Mouse (Mus musculus): ENCODE results near the gene Ppp1r14a. TPM values are rescaled to one million over a fixed set of nuclear protein-coding genes. Genes with fewer than 3 reads are reported as not detected.

Ppp1r14a gene
- polyA plus RNA-seq (2014; fragmentation: Nextera tagmentation; extraction: Ambion mirVana): 0.94 and 3.9 TPM in 2 replicates

DNA sequence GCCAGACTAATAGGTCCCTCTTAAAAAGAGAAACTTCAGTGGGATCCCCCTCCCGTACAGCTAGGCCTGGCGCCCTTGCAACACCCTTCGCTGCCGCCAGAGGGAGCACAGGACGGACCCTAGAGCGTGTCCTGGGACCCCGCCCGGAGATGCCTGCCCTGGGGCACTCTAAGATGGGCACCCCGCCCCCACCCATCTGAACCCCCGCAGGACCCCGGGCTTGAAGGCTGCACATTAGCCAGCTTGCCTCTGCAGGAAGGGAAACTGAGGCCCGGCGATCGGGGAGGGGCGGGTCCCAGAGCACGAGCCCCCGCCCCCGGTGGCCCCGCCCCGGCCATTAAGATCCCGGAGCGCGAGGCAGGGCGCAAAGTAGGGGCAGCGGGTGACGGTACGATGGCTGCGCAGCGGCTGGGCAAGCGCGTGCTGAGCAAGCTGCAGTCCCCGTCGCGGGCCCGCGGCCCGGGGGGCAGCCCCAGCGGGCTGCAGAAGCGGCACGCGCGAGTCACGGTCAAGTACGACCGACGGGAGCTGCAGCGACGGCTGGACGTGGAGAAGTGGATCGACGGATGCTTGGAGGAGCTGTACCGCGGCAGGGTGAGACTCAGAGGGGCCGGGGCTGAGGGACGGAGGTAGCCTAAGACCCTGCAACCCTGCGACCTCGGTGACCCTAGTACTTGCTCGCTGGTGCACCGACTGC lies at the start of gene Ppp1r14a:
Gene Ppp1r14a, plus strand, starts transcription at position 367 of the 697 bp plus-strand sequence.
- ATAC-seq (ENCODE audit: low FRiP score, low TSS enrichment) (no peak), DNase-seq (peak; percentile 80)
- H3K27me3 ChIP-seq (ENCODE audit: control insufficient read depth, insufficient read depth, low read length): no peaks in the 10 kb centered on the region
- peak within 1 kb of the TSS; percentile 45 for H3K4me3 ChIP-seq (replicated peaks; ENCODE audit: low read depth, low read length)
- peaks cover 11% of the 10 kb centered on the region; the same call in 1 of the 2 replicates for H3K4me1 ChIP-seq (ENCODE audit: control insufficient read depth, insufficient read depth, low read length)
- whole genome bisulfite sequencing: under 1% methylated on average over 59 of the region's 59 CpGs
- no peaks in the 10 kb centered on the region for H3K36me3 ChIP-seq (ENCODE audit: control insufficient read depth, insufficient read depth, low read length)
- H3K9me3 ChIP-seq (ENCODE audit: control insufficient read depth, low read length): no peaks in the 10 kb centered on the region
- no peak within 1 kb of the TSS for H3K27ac ChIP-seq (replicated peaks; ENCODE audit: low read depth, low read length)
- H3K9ac ChIP-seq (replicated peaks; ENCODE audit: low read length): peak within 1 kb of the TSS; percentile 43
- H3K4me2 ChIP-seq (ENCODE audit: low read length): peak within 1 kb of the TSS; percentile 92

DNA sequence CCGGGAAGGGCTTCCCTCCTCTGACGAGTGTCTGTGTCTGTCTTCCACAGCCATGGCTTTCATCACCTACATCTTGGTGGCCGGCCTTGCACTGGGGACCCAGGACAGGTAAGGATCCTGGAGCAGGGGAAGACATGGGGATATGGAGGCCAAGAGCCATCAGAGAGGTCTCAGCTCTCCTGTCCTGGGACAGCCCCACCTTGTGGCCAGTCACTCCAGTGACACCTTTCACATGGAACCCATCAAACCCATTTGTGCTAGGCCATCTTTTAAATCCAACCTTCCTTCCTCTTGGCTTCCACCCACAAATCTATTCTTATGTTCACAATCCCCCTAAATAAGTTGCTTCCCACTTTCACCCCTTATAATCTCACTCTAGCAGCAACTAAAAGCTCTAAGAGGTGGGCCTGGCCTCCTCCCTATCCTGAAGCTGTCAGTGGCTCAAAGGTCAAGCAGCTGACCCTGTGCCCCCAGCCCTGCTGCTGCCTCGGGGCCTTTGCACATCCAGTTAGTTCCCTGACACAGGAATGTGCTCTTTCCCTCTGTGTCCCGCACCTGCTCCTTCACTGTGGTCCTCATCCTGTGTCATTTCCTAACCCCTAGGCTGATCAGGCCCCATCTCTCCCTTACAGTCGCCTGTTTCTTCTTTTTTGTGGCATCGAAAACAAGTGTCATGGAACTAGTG lies 44.2 kb upstream of the Ppp1r14a start:
- no peaks in the 10 kb centered on the region for H3K9me3 ChIP-seq (ENCODE audit: control insufficient read depth, low read length)
- peaks cover 17% of the 10 kb centered on the region for H3K27me3 ChIP-seq (ENCODE audit: control insufficient read depth, insufficient read depth, low read length)
- no peak overlapping the region for H3K27ac ChIP-seq (replicated peaks; ENCODE audit: low read depth, low read length)
- ATAC-seq (ENCODE audit: low FRiP score, low TSS enrichment): no peak
- no peak overlapping the region for H3K4me2 ChIP-seq (ENCODE audit: low read length)
- H3K4me3 ChIP-seq (replicated peaks; ENCODE audit: low read depth, low read length): no peak overlapping the region
- peak; percentile 28 for DNase-seq
- peaks cover 17% of the 10 kb centered on the region for H3K36me3 ChIP-seq (ENCODE audit: control insufficient read depth, insufficient read depth, low read length)
- WGBS: 84% methylated on average over 7 of the region's 7 CpGs
- H3K9ac ChIP-seq (replicated peaks; ENCODE audit: low read length): no peak overlapping the region
- H3K4me1 ChIP-seq (ENCODE audit: control insufficient read depth, insufficient read depth, low read length): no peaks in the 10 kb centered on the region

DNA sequence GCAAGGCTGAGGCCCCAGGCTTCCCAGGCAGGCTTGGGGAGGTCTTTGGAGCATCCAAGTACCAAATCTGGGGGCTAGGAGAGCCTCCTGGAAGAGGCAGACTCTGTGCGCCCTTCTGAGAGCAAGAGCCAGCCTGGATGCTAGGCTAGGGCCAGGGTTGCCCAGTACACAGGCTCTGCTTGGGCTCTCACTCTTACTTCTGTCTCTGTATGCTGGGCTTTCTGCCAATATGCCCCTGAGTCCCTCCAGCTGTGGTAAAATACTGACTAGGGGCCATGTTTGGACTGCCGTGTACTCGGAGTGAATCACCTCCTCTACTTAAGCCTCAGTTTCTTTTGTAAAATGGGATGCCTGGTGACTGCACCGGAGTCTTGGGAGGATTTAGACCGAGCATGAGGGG lies 43.1 kb upstream of the Ppp1r14a start:
- no peak for ATAC-seq (ENCODE audit: low FRiP score, low TSS enrichment)
- peaks cover 17% of the 10 kb centered on the region for H3K36me3 ChIP-seq (ENCODE audit: control insufficient read depth, insufficient read depth, low read length)
- no peak overlapping the region for H3K9ac ChIP-seq (replicated peaks; ENCODE audit: low read length)
- H3K4me1 ChIP-seq (ENCODE audit: control insufficient read depth, insufficient read depth, low read length): no peaks in the 10 kb centered on the region
- peaks cover 17% of the 10 kb centered on the region for H3K27me3 ChIP-seq (ENCODE audit: control insufficient read depth, insufficient read depth, low read length)
- no peak for DNase-seq
- 92% methylated on average over 5 of the region's 5 CpGs for WGBS
- no peak overlapping the region for H3K4me2 ChIP-seq (ENCODE audit: low read length)
- H3K27ac ChIP-seq (replicated peaks; ENCODE audit: low read depth, low read length): no peak overlapping the region
- H3K9me3 ChIP-seq (ENCODE audit: control insufficient read depth, low read length): no peaks in the 10 kb centered on the region
- H3K4me3 ChIP-seq (replicated peaks; ENCODE audit: low read depth, low read length): no peak overlapping the region

DNA sequence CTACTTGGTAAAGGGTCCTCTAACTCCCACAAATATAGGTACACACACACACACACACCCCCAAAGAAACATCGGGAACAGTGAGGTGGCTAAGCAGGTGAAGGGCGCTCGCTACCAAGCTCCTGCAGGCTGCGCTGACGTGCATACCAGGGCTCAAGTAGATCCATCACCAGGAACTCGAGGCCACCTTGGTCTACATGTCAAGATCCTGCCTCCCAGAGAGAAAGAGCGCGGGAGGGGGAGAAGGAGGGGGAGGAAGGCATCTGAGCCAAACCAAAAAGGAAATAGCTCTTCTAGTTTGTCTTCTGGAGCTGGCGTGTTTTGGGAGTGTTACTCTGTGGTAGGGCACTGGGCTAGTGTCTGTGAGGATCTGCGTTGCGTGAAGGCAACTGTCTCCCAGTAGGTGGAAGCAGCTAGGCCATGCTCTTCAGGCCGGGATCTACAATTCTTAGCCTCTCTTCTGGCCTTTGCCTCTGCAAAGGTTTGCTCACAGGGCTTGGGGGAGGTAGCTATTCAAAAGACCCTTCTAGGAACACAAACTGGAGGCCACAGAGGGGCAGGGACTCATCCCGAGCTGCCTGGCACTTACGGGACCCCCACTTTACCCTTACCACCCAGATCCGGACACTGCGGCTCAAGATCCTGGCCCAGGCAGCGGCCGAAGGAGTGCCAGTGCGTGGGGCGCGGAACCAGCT lies 42.3 kb upstream of the Ppp1r14a start:
- DNase-seq: no peak
- Histone ChIP-seq H3K9me3 (ENCODE audit: control insufficient read depth, low read length) (no peaks in the 10 kb centered on the region), H3K27ac (replicated peaks; ENCODE audit: low read depth, low read length) (no peak overlapping the region), H3K4me2 (ENCODE audit: low read length) (no peak overlapping the region), H3K4me3 (replicated peaks; ENCODE audit: low read depth, low read length) (no peak overlapping the region), H3K4me1 (ENCODE audit: control insufficient read depth, insufficient read depth, low read length) (no peaks in the 10 kb centered on the region), H3K27me3 (ENCODE audit: control insufficient read depth, insufficient read depth, low read length) (peaks cover 17% of the 10 kb centered on the region), H3K36me3 (ENCODE audit: control insufficient read depth, insufficient read depth, low read length) (peaks cover 17% of the 10 kb centered on the region), H3K9ac (replicated peaks; ENCODE audit: low read length) (no peak overlapping the region)
- no peak for ATAC-seq (ENCODE audit: low FRiP score, low TSS enrichment)
- WGBS: 88% methylated on average over 21 of the region's 21 CpGs

DNA sequence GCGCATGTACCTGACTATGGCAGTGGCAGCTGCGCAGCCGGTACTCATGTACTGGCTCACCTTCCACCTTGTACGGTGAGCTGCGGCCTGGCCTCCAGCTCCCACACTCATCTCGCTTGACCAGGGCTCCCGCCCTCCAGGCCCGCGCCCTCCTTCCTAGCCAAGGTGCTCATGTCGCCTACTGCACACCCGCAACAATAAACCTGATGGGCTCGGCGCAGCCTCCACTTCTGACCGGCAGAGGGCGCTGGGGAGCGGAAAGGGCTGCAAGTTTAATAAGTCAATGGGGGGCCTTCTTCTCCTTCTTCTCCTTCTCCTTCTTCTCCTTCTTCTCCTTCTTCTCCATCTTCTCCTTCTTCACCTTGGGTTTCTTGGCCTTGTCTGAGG lies 41.8 kb upstream of the Ppp1r14a start:
- H3K27me3 ChIP-seq (ENCODE audit: control insufficient read depth, insufficient read depth, low read length): peaks cover 17% of the 10 kb centered on the region
- no peaks in the 10 kb centered on the region for H3K4me1 ChIP-seq (ENCODE audit: control insufficient read depth, insufficient read depth, low read length)
- 27% methylated on average over 16 of the region's 16 CpGs for WGBS
- H3K9ac ChIP-seq (replicated peaks; ENCODE audit: low read length): no peak overlapping the region
- H3K27ac ChIP-seq (replicated peaks; ENCODE audit: low read depth, low read length): no peak overlapping the region
- peak overlapping the region; percentile 35 for H3K4me2 ChIP-seq (ENCODE audit: low read length)
- peaks cover 17% of the 10 kb centered on the region for H3K36me3 ChIP-seq (ENCODE audit: control insufficient read depth, insufficient read depth, low read length)
- peak overlapping the region; percentile 7; the same call in 1 of the 2 replicates for H3K4me3 ChIP-seq (replicated peaks; ENCODE audit: low read depth, low read length)
- DNase-seq: peak; percentile 80
- no peak for ATAC-seq (ENCODE audit: low FRiP score, low TSS enrichment)
- H3K9me3 ChIP-seq (ENCODE audit: control insufficient read depth, low read length): no peaks in the 10 kb centered on the region

DNA sequence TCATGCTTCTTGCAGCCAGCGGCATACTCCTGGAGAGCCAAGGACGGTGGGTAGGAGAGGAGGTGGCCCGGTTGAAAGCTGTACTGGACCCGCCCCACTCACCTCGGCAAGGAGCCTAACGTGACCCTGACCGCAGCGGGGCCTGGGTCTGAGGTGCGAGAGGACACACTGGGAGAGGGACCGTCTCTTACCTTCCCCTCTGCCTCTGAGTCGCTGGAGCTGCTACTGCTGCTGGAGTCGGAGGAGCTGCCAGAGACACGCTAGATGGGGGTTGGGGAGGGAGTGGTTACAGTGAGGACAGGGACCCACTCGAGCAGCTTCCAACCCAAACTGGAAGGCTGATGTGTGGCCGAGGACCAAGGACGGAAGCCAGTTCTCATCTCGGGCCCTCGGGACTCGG lies 41.4 kb upstream of the Ppp1r14a start:
- Histone ChIP-seq H3K9me3 (ENCODE audit: control insufficient read depth, low read length) (no peaks in the 10 kb centered on the region), H3K4me1 (ENCODE audit: control insufficient read depth, insufficient read depth, low read length) (no peaks in the 10 kb centered on the region), H3K4me3 (replicated peaks; ENCODE audit: low read depth, low read length) (peak overlapping the region; percentile 7; the same call in 1 of the 2 replicates), H3K27ac (replicated peaks; ENCODE audit: low read depth, low read length) (no peak overlapping the region), H3K9ac (replicated peaks; ENCODE audit: low read length) (0 out of 2 replicates have a peak overlapping the region, but pooled peaks have one; percentile 26), H3K36me3 (ENCODE audit: control insufficient read depth, insufficient read depth, low read length) (peaks cover 17% of the 10 kb centered on the region), H3K4me2 (ENCODE audit: low read length) (peak overlapping the region; percentile 35), H3K27me3 (ENCODE audit: control insufficient read depth, insufficient read depth, low read length) (peaks cover 17% of the 10 kb centered on the region)
- DNase-seq (no peak), ATAC-seq (ENCODE audit: low FRiP score, low TSS enrichment) (no peak)
- WGBS: 16% methylated on average over 19 of the region's 19 CpGs

DNA sequence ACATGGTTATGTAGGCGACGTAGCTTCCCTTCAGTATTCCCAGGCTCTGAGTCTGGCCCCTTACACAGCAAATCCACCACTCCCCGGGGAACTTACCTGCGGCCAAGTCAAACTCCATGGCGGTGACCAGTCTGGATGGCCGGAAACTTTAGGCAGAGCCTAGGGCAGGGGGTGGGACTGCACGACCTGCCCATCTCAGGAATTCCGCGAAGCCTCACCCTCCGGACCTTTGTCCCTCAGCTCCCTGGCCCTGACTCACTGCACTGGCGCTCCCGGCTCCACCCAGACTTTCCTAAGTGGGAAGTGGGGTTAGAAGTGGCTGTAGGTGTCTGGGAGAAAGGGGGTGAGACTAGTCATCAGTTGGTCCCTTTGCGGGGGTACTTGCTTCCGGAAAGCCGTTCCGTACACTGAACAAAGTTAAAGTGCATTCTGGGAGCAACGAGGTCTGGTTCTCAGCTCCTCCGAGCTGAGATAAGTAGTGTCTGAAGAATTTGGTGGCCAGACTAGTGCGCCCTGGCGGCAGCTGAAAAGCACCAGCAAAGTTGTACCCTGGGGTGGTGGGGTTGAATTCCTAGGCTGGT lies 40.8 kb upstream of the Ppp1r14a start, which contains the start of gene 2200002D01Rik:
Gene 2200002D01Rik, minus strand, starts transcription at position 206 of the 581 bp plus-strand sequence.
- peaks cover 17% of the 10 kb centered on the region for H3K27me3 ChIP-seq (ENCODE audit: control insufficient read depth, insufficient read depth, low read length)
- no peak for ATAC-seq (ENCODE audit: low FRiP score, low TSS enrichment)
- 0 out of 2 replicates have a peak within 1 kb of the TSS, but pooled peaks have one; percentile 26 for H3K9ac ChIP-seq (replicated peaks; ENCODE audit: low read length)
- no peak for DNase-seq
- no peaks in the 10 kb centered on the region for H3K9me3 ChIP-seq (ENCODE audit: control insufficient read depth, low read length)
- peak within 1 kb of the TSS; percentile 7; the same call in 1 of the 2 replicates for H3K4me3 ChIP-seq (replicated peaks; ENCODE audit: low read depth, low read length)
- peak within 1 kb of the TSS; percentile 35 for H3K4me2 ChIP-seq (ENCODE audit: low read length)
- H3K4me1 ChIP-seq (ENCODE audit: control insufficient read depth, insufficient read depth, low read length): no peaks in the 10 kb centered on the region
- H3K36me3 ChIP-seq (ENCODE audit: control insufficient read depth, insufficient read depth, low read length): peaks cover 17% of the 10 kb centered on the region
- WGBS: 13% methylated on average over 20 of the region's 20 CpGs
- no peak within 1 kb of the TSS for H3K27ac ChIP-seq (replicated peaks; ENCODE audit: low read depth, low read length)

DNA sequence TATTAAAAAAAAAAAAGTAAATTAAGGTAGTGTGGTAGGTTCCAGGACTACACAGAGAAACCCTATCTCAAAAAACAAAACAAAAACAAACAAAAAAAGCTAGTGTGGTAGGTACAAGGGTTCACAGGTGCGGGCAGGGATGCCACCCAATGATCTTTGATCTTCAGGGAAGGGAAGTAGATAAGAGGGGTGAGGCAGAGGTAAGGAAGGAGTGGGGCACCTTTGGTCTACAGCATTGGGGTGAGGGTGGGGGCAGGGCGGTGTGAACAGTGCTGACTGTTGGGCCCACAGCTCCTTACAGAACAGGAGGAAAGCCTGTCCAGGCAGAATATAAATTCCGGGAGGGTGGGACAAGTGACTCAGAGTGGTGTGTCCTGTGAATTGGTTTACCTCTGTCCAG lies 37.9 kb upstream of the Ppp1r14a start:
- H3K9ac ChIP-seq (replicated peaks; ENCODE audit: low read length): no peak overlapping the region
- no peaks in the 10 kb centered on the region for H3K9me3 ChIP-seq (ENCODE audit: control insufficient read depth, low read length)
- no peak overlapping the region for H3K27ac ChIP-seq (replicated peaks; ENCODE audit: low read depth, low read length)
- ATAC-seq (ENCODE audit: low FRiP score, low TSS enrichment) (no peak), DNase-seq (no peak)
- H3K4me3 ChIP-seq (replicated peaks; ENCODE audit: low read depth, low read length): no peak overlapping the region
- H3K4me2 ChIP-seq (ENCODE audit: low read length): no peak overlapping the region
- no peaks in the 10 kb centered on the region for H3K4me1 ChIP-seq (ENCODE audit: control insufficient read depth, insufficient read depth, low read length)
- WGBS: 92% methylated on average over 3 of the region's 3 CpGs
- peaks cover 17% of the 10 kb centered on the region for H3K27me3 ChIP-seq (ENCODE audit: control insufficient read depth, insufficient read depth, low read length)
- 0 out of 2 replicates have a peak, but pooled peaks cover 4% of the 10 kb centered on the region for H3K36me3 ChIP-seq (ENCODE audit: control insufficient read depth, insufficient read depth, low read length)

Measured in midbrain, embryonic 14.5 days (tissue).